ENCODE assay signal across 8 mouse cellular contexts in genomic region chr11:69418481-69419442, GRCm38 (mm10). TPM values are rescaled to one million over a fixed set of nuclear protein-coding genes. Genes with fewer than 3 reads are reported as not detected.
DNase-seq lines count a peak whose midpoint lies in the region; ATAC-seq and TF ChIP-seq lines count a peak whose summit lies in the region.

No protein-coding gene starts in this region.

- DNase-seq in MEL-GATA-1-ER (ENCODE audit: extremely low read depth, low read depth): peak; percentile 96
- peak; percentile 96 for DNase-seq in cerebellum, adult 9-10 months
- DNase-seq in forelimb bud, embryonic 11.5 days (ENCODE audit: low read depth, low spot score): peak; percentile 99
- DNase-seq in layer of hippocampus, adult 8-10 months (ENCODE audit: low spot score in 2 of 2): peak; percentile 92 to 95
- peak; percentile 92 for DNase-seq in thymus, adult 2 months

- peak overlapping the region; percentile 91 for H3K4me2 ChIP-seq in lung, embryonic 15.5 days

- H3K4me1 ChIP-seq in lung, embryonic 15.5 days: peaks cover 51% of the 10 kb centered on the region
- peaks cover 34% of the 10 kb centered on the region for H3K4me1 ChIP-seq in olfactory bulb, adult 2 months (ENCODE audit: control insufficient read depth, insufficient read depth, low read length)
- H3K4me1 ChIP-seq in thymus, adult 2 months (replicated peaks; ENCODE audit: control insufficient read depth, insufficient read depth, low read length): peaks cover 49% of the 10 kb centered on the region

- ATAC-seq in hematopoietic stem cell, adult 5-6 weeks (replicated peaks in 1 of 2; ENCODE audit: insufficient read depth in 1 of 2, low FRiP score in 2 of 2, low TSS enrichment in 1 of 2, low read depth in 1 of 2, poor library complexity in 2 of 2, severe bottlenecking in 2 of 2): peak; percentile 66 to 68
- peak; percentile 87 for ATAC-seq in lung, embryonic 15.5 days (ENCODE audit: borderline replicate concordance, extremely low read depth, low FRiP score, low TSS enrichment)

- peak overlapping the region; percentile 62 for H3K4me3 ChIP-seq in lung, embryonic 15.5 days
- H3K4me3 ChIP-seq in olfactory bulb, adult 2 months (ENCODE audit: insufficient read depth, low read depth, low read length): peak overlapping the region; percentile 64
- peak overlapping the region; percentile 38 for H3K4me3 ChIP-seq in thymus, adult 2 months (ENCODE audit: control insufficient read depth, insufficient read depth, low read length)

- no peaks in the 10 kb centered on the region for H3K36me3 ChIP-seq in lung, embryonic 15.5 days
- H3K36me3 ChIP-seq in thymus, adult 2 months (ENCODE audit: control insufficient read depth, insufficient read depth, low read length): no peaks in the 10 kb centered on the region

- under 1% methylated on average over 45 of the region's 45 CpGs for WGBS in lung, embryonic 15.5 days
- under 1% methylated on average over 45 of the region's 45 CpGs for WGBS in olfactory bulb, adult 2 months
- under 1% methylated on average over 44 of the region's 45 CpGs for WGBS in thymus, adult 2 months

- peak overlapping the region; percentile 96 for H3K27ac ChIP-seq in lung, embryonic 15.5 days
- peak overlapping the region; percentile 99 for H3K27ac ChIP-seq in olfactory bulb, adult 2 months (ENCODE audit: insufficient read depth, low read depth, low read length)
- peak overlapping the region; percentile 82 for H3K27ac ChIP-seq in thymus, adult 2 months (ENCODE audit: control insufficient read depth, insufficient read depth, low read length)

- no peaks in the 10 kb centered on the region for H3K9me3 ChIP-seq in lung, embryonic 15.5 days

- H3K9ac ChIP-seq in lung, embryonic 15.5 days: peak overlapping the region; percentile 46

- H3K27me3 ChIP-seq in lung, embryonic 15.5 days: peaks cover 21% of the 10 kb centered on the region
- no peaks in the 10 kb centered on the region for H3K27me3 ChIP-seq in thymus, adult 2 months (ENCODE audit: control insufficient read depth, insufficient read depth, low read length)

- TF ChIP-seq POLR2A in olfactory bulb, adult 2 months (IDR thresholded peaks at IDR 0.05; ENCODE audit: insufficient read depth, low read depth, low read length): no peak
- TF ChIP-seq POLR2A in thymus, adult 2 months (IDR thresholded peaks at IDR 0.05; ENCODE audit: control insufficient read depth, extremely low read depth, insufficient read depth, low read length, poor library complexity): peak; percentile 15; the same call in 1 of the 2 replicates

- no peak for TF ChIP-seq CTCF in olfactory bulb, adult 2 months (IDR thresholded peaks at IDR 0.05; ENCODE audit: insufficient read depth, low read depth, low read length)
- no peak for TF ChIP-seq CTCF in thymus, adult 2 months (IDR thresholded peaks at IDR 0.05; ENCODE audit: borderline replicate concordance, control insufficient read depth, extremely low read depth, insufficient read depth, low read length, poor library complexity)

RNA-seq across cellular contexts. Expression of gene Kdm6b, which starts 5.3 kb away (rescaled TPM):
- total RNA-seq in hematopoietic stem cell, adult 5-6 weeks (2017): 4.4 and 12.4 TPM in 2 replicates
- 10 to 100 TPM; 32.3 to 36.4 (median 34.8) TPM for total RNA-seq in layer of hippocampus, adult 8-10 months (2022)
- 22.7 and 23.4 TPM in 2 replicates for polyA plus RNA-seq in lung, embryonic 15.5 days (2015; fragmentation: Nextera tagmentation; extraction: Ambion mirVana)
- polyA plus RNA-seq in olfactory bulb, adult 2 months (2012; ENCODE audit: insufficient read depth, insufficient read length, low replicate concordance, missing spikeins): 114 TPM in 1 of 2 replicates, not detected in the other
- polyA plus RNA-seq in thymus, adult 2 months (2012; rRNA removed): 61.0 and 77.3 TPM in 2 replicates

RNA-seq across cellular contexts. Expression of gene Tmem88, which starts 20.7 kb away (rescaled TPM):
- total RNA-seq in hematopoietic stem cell, adult 5-6 weeks (2017): 0.74 and 1.5 TPM in 2 replicates
- total RNA-seq in layer of hippocampus, adult 8-10 months (2022): 1 to 10 TPM; 2.2 to 2.8 (median 2.5) TPM
- 46.7 and 49.8 TPM in 2 replicates for polyA plus RNA-seq in lung, embryonic 15.5 days (2015; fragmentation: Nextera tagmentation; extraction: Ambion mirVana)
- polyA plus RNA-seq in olfactory bulb, adult 2 months (2012; ENCODE audit: insufficient read depth, insufficient read length, low replicate concordance, missing spikeins): not detected in 2 replicates
- 7.3 and 9.3 TPM in 2 replicates for polyA plus RNA-seq in thymus, adult 2 months (2012; rRNA removed)

RNA-seq across cellular contexts. Expression of gene Cyb5d1, which starts 23.3 kb away (rescaled TPM):
- total RNA-seq in hematopoietic stem cell, adult 5-6 weeks (2017): 59.7 and 69.7 TPM in 2 replicates
- total RNA-seq in layer of hippocampus, adult 8-10 months (2022): 10 to 100 TPM; 37.5 to 51.2 (median 46.5) TPM
- 28.4 and 31.5 TPM in 2 replicates for polyA plus RNA-seq in lung, embryonic 15.5 days (2015; fragmentation: Nextera tagmentation; extraction: Ambion mirVana)
- not detected in 2 replicates for polyA plus RNA-seq in olfactory bulb, adult 2 months (2012; ENCODE audit: insufficient read depth, insufficient read length, low replicate concordance, missing spikeins)
- polyA plus RNA-seq in thymus, adult 2 months (2012; rRNA removed): 37.2 and 41.5 TPM in 2 replicates

RNA-seq across cellular contexts. Expression of gene Naa38, which starts 23.5 kb away (rescaled TPM):
- 93.2 and 152 TPM in 2 replicates for total RNA-seq in hematopoietic stem cell, adult 5-6 weeks (2017)
- total RNA-seq in layer of hippocampus, adult 8-10 months (2022): 100 to 1,000 TPM; 101 to 126 (median 111) TPM
- 151 and 168 TPM in 2 replicates for polyA plus RNA-seq in lung, embryonic 15.5 days (2015; fragmentation: Nextera tagmentation; extraction: Ambion mirVana)
- not detected in 2 replicates for polyA plus RNA-seq in olfactory bulb, adult 2 months (2012; ENCODE audit: insufficient read depth, insufficient read length, low replicate concordance, missing spikeins)
- 139 and 170 TPM in 2 replicates for polyA plus RNA-seq in thymus, adult 2 months (2012; rRNA removed)

RNA-seq across cellular contexts. Expression of gene Chd3, which starts 49.6 kb away (rescaled TPM):
- total RNA-seq in hematopoietic stem cell, adult 5-6 weeks (2017): 98.4 and 128 TPM in 2 replicates
- total RNA-seq in layer of hippocampus, adult 8-10 months (2022): 100 to 1,000 TPM; 435 to 510 (median 495) TPM
- polyA plus RNA-seq in lung, embryonic 15.5 days (2015; fragmentation: Nextera tagmentation; extraction: Ambion mirVana): 56.7 and 59.4 TPM in 2 replicates
- 175 and 278 TPM in 2 replicates for polyA plus RNA-seq in olfactory bulb, adult 2 months (2012; ENCODE audit: insufficient read depth, insufficient read length, low replicate concordance, missing spikeins)
- 278 and 280 TPM in 2 replicates for polyA plus RNA-seq in thymus, adult 2 months (2012; rRNA removed)

Comparison
In these comparisons a context has a peak if more than half of its experiments do, and no peak if none do; other contexts are left out.
1. Peak in every context shown above with its lines: DNase-seq, ATAC-seq, H3K4me3 ChIP-seq and H3K27ac ChIP-seq.
2. RNA of gene Cyb5d1, which starts 23.3 kb away (polyA plus RNA-seq): 37.2 to 41.5 TPM in thymus, adult 2 months and 28.4 to 31.5 TPM in lung, embryonic 15.5 days; not detected in olfactory bulb, adult 2 months; every median in the first group is over 10 times any median in the second.